Mouse (Mus musculus) limb, embryonic 11.5 days (tissue): ENCODE measurements at regions not wholly inside any gene's neighbourhood (a gene's known extent, or its start where the extent isn't known, plus 50 kb on each side); places are given as distances from the start of the nearest gene placed in this dataset.

ENCODE experiments used
- ATAC-seq: fragments of 200-750 bp; cut with Nextera tagmentation; 2 replicates; pipeline ENCODE4 v1.8.0; 2017; ENCODE audit warnings: low read depth; ENCODE audit not compliant: insufficient number of reproducible peaks, low FRiP score, low TSS enrichment
- DNase-seq: peaks from one replicate; pipeline ENCODE4 v3.0.0-alpha.2; 2015; ENCODE audit warnings: low spot score
- H3K27ac ChIP-seq: fragments of 300-500 bp; sonication (generic); replicated peaks from 2 replicates; pipeline ENCODE4 v1.5.1; 2014; ENCODE audit warnings: low read depth, mild to moderate bottlenecking, low read length
- H3K27me3 ChIP-seq: fragments of 300-500 bp; sonication (generic); 2 replicates; pipeline ENCODE4 v1.6.1; 2014; ENCODE audit warnings: mild to moderate bottlenecking, low read length, mixed read lengths; ENCODE audit not compliant: control insufficient read depth, insufficient read depth
- H3K36me3 ChIP-seq: fragments of 300-500 bp; sonication (generic); 2 replicates; pipeline ENCODE4 v1.6.1; 2014; ENCODE audit warnings: mild to moderate bottlenecking, low read length, moderate library complexity, mixed read lengths; ENCODE audit not compliant: control insufficient read depth, insufficient read depth
- H3K4me1 ChIP-seq: fragments of 300-500 bp; sonication (generic); 2 replicates; pipeline ENCODE4 v1.6.1; 2014; ENCODE audit warnings: low read length, mixed read lengths; ENCODE audit not compliant: control insufficient read depth, insufficient read depth
- H3K4me2 ChIP-seq: fragments of 300-500 bp; sonication (generic); 2 replicates; pipeline ENCODE4 v1.6.1; 2014; ENCODE audit warnings: low read depth, mild to moderate bottlenecking, moderate library complexity; ENCODE audit not compliant: severe bottlenecking
- H3K4me3 ChIP-seq: fragments of 300-500 bp; sonication (generic); 2 replicates; pipeline ENCODE4 v1.5.1; 2014; ENCODE audit warnings: low read depth, low read length
- H3K9ac ChIP-seq: fragments of 300-500 bp; sonication (generic); 2 replicates; pipeline ENCODE4 v1.6.1; 2014; ENCODE audit warnings: mild to moderate bottlenecking, low read length
- H3K9me3 ChIP-seq: fragments of 300-500 bp; sonication (generic); 2 replicates; pipeline ENCODE4 v1.6.1; 2016; ENCODE audit warnings: low read length; ENCODE audit not compliant: control insufficient read depth
- WGBS: fragments of 180-500 bp; shearing (Covaris S2); extraction: QIAGEN DNeasy Blood & Tissue Kit; methylation state at CpG from one replicate; pipeline ENCODE4 v1.1.7; 2014; 5-methylcytosine and 5-hydroxymethylcytosine counted together

GRCm38 (mm10) chr3:153792364-153792703, 51.7 kb upstream of the Asb17 start:
- Histone ChIP-seq H3K4me3 (no peak overlapping the region), H3K36me3 (no peaks in the 10 kb centered on the region), H3K4me2 (no peak overlapping the region), H3K4me1 (no peaks in the 10 kb centered on the region), H3K9me3 (no peaks in the 10 kb centered on the region), H3K27me3 (no peaks in the 10 kb centered on the region), H3K9ac (no peak overlapping the region), H3K27ac (no peak overlapping the region)
- DNase-seq: no peak
- 91% methylated on average over 5 of the region's 5 CpGs for WGBS
- no peak for ATAC-seq
